In the genomic region with DNA sequence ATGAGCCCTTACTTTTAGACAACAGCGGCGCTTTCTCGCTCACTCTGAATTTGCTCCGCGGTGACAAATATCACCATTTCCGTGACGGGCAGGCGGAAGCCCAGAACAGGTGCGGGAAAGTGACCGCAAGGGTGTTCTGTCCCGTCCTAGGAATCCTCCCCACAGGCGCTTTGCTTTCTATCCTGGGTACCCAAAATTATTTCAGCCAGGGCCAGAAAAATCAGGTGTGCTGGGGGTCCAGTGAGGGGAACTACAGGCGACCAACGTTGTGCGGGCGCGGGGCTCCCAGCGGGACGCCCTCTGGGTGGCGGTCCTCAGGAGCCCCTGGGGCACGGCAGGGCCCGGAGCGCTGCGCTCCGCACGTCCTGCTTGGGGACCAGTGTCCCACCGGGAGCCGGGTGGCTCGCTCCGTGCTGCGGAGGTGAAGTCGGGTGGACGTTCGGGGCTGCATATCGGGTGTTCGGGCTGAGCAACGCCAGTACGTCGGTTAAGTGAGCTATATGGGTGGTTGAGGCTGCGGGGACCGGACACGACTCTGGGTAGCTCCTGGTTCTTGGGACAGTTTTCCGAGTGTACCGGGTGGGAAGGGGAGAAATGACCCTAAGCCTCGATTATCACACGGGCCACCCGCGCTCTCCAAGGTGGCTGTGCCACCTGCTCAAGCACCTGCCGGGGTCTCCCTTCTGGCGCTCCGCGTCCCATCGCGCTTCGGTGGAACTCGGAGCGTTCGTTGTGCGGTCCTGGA, we compare ENCODE assay signal across 9 mouse cellular contexts.
DNase-seq lines count a peak whose midpoint lies in the region; ATAC-seq and TF ChIP-seq lines count a peak whose summit lies in the region.
"Had no signal": no experiment of that assay in that cellular context is flagged by ENCODE, and none has a peak within 500 bp of the region (broad histone marks: within the 10 kb centered on the region; RNA-seq: fewer than 3 reads in every experiment).

No protein-coding gene starts in this region.

- H3K4me3 ChIP-seq in heart, adult 2 months = peak overlapping the region; percentile 57
- peak overlapping the region; percentile 67 for H3K4me3 ChIP-seq in embryonic facial prominence, embryonic 10.5 days
- peak overlapping the region; percentile 52 for H3K4me3 ChIP-seq in hindbrain, embryonic 15.5 days
- peak overlapping the region; percentile 57 for H3K4me3 ChIP-seq in midbrain, embryonic 15.5 days

- peak overlapping the region; percentile 70; the same call in 1 of the 2 replicates for H3K27ac ChIP-seq in heart, adult 2 months
- H3K27ac ChIP-seq in embryonic facial prominence, embryonic 10.5 days (replicated peaks) = no peak overlapping the region
- H3K27ac ChIP-seq in hindbrain, embryonic 15.5 days (replicated peaks) = no peak overlapping the region
- H3K27ac ChIP-seq in midbrain, embryonic 15.5 days = no peak overlapping the region

- no peaks in the 10 kb centered on the region for H3K9me3 ChIP-seq in embryonic facial prominence, embryonic 10.5 days
- H3K9me3 ChIP-seq in hindbrain, embryonic 15.5 days = no peaks in the 10 kb centered on the region
- no peaks in the 10 kb centered on the region for H3K9me3 ChIP-seq in midbrain, embryonic 15.5 days

- TF ChIP-seq POLR2A in heart, adult 2 months (IDR thresholded peaks at IDR 0.05; ENCODE audit: insufficient read depth, low read depth, low read length) = no peak

- H3K9ac ChIP-seq in heart, adult 2 months (ENCODE audit: low read depth, low read length) = peak overlapping the region; percentile 83
- H3K9ac ChIP-seq in hindbrain, embryonic 15.5 days = 0 out of 2 replicates have a peak overlapping the region, but pooled peaks have one; percentile 21
- H3K9ac ChIP-seq in midbrain, embryonic 15.5 days = 0 out of 2 replicates have a peak overlapping the region, but pooled peaks have one; percentile 0

- no peak for ATAC-seq in hindbrain, embryonic 15.5 days (ENCODE audit: low FRiP score, low read depth)
- ATAC-seq in midbrain, embryonic 15.5 days (replicated peaks) = no peak

- peaks cover 4% of the 10 kb centered on the region; the same call in 1 of the 2 replicates for H3K27me3 ChIP-seq in heart, adult 2 months (ENCODE audit: control insufficient read depth, insufficient read depth, low read length)
- H3K27me3 ChIP-seq in embryonic facial prominence, embryonic 10.5 days (replicated peaks; ENCODE audit: low read depth, poor library complexity, severe bottlenecking) = peaks cover 96% of the 10 kb centered on the region
- peaks cover 67% of the 10 kb centered on the region for H3K27me3 ChIP-seq in hindbrain, embryonic 15.5 days
- H3K27me3 ChIP-seq in midbrain, embryonic 15.5 days (replicated peaks) = peaks cover 69% of the 10 kb centered on the region

- no peaks in the 10 kb centered on the region for H3K36me3 ChIP-seq in heart, adult 2 months (ENCODE audit: control insufficient read depth, insufficient read depth, low read length)
- no peaks in the 10 kb centered on the region for H3K36me3 ChIP-seq in embryonic facial prominence, embryonic 10.5 days (replicated peaks)
- no peaks in the 10 kb centered on the region for H3K36me3 ChIP-seq in hindbrain, embryonic 15.5 days
- H3K36me3 ChIP-seq in midbrain, embryonic 15.5 days (replicated peaks) = no peaks in the 10 kb centered on the region

- no peak for DNase-seq in heart, adult 2 months
- no peak for DNase-seq in heart, adult 18-20 months
- DNase-seq in embryonic facial prominence, embryonic 10.5 days (ENCODE audit: low spot score) = peak; percentile 45
- no peak for DNase-seq in layer of hippocampus, postnatal 10 days (ENCODE audit: low spot score in 2 of 2)
- no peak for DNase-seq in left cerebral cortex, postnatal 14 days (ENCODE audit: low spot score in 2 of 2)
- no peak for DNase-seq in adrenal gland, postnatal 36 days
- DNase-seq: lung, postnatal 36 days had no signal

- no peak for TF ChIP-seq EP300 in heart, adult 2 months (IDR thresholded peaks at IDR 0.05; ENCODE audit: insufficient read depth, low read depth, low read length)

- H3K4me1 ChIP-seq in heart, adult 2 months (ENCODE audit: control insufficient read depth, insufficient read depth, low read length) = no peaks in the 10 kb centered on the region
- H3K4me1 ChIP-seq in embryonic facial prominence, embryonic 10.5 days = peaks cover 24% of the 10 kb centered on the region
- peaks cover 29% of the 10 kb centered on the region for H3K4me1 ChIP-seq in hindbrain, embryonic 15.5 days (replicated peaks)
- H3K4me1 ChIP-seq in midbrain, embryonic 15.5 days = peaks cover 28% of the 10 kb centered on the region

- no peak for TF ChIP-seq CTCF in heart, adult 2 months (IDR thresholded peaks at IDR 0.05)

- H3K4me2 ChIP-seq in hindbrain, embryonic 15.5 days = peak overlapping the region; percentile 94
- peak overlapping the region; percentile 95 for H3K4me2 ChIP-seq in midbrain, embryonic 15.5 days

- no peaks in the 10 kb centered on the region for H3K79me2 ChIP-seq in heart, adult 2 months (replicated peaks; ENCODE audit: control insufficient read depth, insufficient read depth, low read length)

- intact Hi-C loops in heart, adult 2 months (cut with DNase I) = no loop called here
- intact Hi-C loops in left cerebral cortex, postnatal 14 days (cut with DNase I) = no loop called here

- 4% methylated on average over 59 of the region's 59 CpGs for WGBS in heart, adult 2 months
- 1% methylated on average over 59 of the region's 59 CpGs for WGBS in embryonic facial prominence, embryonic 10.5 days
- 2% methylated on average over 59 of the region's 59 CpGs for WGBS in hindbrain, embryonic 15.5 days
- 1% methylated on average over 59 of the region's 59 CpGs for whole genome bisulfite sequencing in midbrain, embryonic 15.5 days

Comparison
In these comparisons a context has a peak if more than half of its experiments do, and no peak if none do; other contexts are left out.
1. H3K9ac ChIP-seq: peak in every context shown above with its lines; median percentile 83 in heart, adult 2 months; 21 in hindbrain, embryonic 15.5 days; 0 in midbrain, embryonic 15.5 days.